Mouse (Mus musculus): ENCODE data around the gene Sass6.
"Not testable (repeated sequence)": the region's sequence is repeated elsewhere in the genome, so short reads cannot be mapped to it uniquely, and the experiment has no call there.

Sass6 gene

DNA sequence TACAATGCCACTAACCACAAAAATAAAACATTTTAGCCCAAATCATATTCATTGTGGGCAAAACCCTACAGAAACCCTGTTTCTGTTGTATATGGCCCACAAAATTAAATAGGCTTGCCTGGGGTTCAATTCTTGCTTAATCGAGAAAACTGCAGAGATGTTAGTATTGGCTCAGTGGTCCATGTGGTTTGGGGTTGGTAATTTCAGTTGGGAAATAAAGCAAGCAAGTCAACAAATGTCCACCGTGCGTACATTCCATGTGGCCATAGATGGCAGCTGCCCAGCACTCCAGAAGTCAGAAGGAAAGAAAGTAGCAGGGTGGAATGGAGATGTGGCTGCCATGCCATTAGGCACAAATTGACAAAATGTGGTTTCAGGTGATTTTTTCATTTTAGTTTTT lies 38.2 kb downstream of the Sass6 start:
- peak; percentile 54 for DNase-seq (ENCODE audit: low read depth)

DNA sequence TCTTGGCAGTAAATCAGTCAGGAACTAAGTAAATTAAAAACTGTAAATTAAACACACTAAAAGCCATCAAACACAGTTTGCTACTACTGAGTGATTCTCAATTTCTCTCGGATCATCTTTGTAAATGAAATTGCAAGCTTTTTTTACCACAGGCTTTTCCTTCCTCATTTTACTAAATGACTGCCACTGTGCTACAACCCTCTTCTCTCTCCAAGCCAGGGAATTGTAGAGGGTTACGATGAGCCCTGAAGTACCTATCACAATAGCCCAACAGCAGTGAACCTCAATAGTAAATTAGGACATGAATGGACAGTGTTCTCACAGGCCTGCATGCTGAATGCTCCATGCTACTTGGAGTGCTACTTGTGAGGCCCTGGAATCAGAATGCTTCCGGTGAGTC lies 39.3 kb downstream of the Sass6 start:
- DNase-seq (ENCODE audit: low read depth): no peak

DNA sequence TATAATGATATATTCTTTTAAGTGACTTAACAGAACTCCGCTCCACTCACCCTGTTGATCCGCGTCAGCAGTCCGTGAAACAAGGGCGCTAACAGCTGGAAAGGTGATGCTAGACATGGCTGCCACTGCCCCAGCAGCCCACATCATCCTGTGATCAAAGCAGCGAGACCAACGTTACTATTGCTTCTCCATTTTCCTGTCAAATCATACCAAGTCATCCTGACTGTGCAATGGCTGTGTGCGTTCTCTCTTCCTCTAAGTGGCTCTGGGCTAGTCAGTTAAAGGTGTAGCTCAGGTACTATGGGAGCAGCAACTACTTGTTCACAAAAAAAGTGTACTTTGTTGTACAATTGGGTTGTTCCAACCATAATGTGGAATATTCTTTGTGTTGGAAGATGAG lies 40.1 kb downstream of the Sass6 start:
- no peak for DNase-seq (ENCODE audit: low read depth)

DNA sequence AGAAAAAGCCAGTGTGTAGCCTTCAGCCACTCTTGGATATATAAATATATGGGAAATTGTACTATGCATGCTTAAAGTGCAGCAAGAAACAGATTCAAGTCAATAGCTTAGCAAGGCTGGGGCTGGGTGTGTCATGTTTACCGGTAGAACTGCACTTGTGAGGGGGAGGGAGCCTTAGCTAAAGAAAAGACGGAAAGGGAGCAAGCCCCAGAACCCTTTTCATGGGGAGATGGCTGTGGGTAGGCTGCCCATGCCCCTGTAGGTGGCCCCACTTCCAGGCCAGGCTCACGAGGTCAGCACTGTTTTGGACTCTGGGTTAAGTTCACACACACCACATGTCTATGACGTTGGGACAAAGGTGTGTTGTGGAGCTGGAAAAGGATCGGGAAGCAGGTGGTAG lies 41.0 kb downstream of the Sass6 start:
- no peak for DNase-seq (ENCODE audit: low read depth)

DNA sequence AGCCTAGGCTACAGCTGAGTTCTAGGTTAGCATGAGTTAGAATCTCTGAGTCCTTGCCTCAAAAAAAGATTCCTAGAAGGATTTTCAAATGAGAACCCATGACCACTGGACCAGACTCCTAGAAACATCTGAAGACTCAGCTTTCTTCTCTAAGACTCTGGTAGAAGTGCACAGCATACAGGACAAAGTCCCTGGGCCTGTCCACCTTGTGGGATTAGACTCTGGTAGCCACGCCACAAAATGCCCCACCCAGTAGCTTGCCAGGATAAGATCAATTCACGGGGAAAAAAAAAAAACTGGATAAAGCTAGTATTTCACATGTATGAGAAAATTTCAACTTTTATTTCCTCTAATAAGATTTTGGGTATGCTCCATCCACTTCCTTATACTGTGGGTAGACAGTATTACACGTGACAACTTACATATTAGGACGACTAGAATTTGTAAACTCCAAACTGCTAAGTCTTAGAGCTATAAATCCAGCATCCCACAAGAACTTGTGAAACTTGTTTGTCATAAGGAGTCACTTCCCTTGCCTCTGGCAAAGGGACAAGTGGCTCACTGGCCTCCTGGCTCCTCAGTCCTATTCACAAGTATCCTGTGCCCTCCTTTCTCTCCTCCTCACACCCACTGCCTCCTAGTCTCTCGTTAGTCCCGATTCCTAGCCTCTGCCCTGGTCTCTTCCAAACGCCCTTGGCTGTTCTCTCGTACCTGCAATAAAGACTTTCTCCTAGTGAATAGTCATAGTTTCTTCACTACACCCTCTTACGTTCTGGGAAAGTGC lies 43.1 kb downstream of the Sass6 start:
- no peak for DNase-seq (ENCODE audit: low read depth)

DNA sequence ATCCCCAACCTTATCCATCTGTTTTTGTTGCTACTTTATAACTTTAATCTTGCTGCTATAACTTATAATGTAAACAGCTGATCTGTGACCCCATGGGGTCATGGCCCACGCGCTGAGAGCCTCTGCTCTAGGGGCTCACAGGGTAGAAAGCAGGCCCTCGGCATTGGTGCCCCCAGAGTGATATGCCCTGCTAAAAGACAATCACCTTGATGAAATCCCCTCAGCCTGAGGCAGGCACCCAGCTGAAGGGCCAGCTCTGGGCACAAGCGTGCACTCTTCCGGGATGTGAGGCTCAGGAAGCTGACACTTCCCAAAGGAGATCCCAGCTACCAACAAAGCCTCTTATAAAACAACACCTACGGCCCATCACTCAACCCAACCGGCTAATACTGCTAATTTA lies 43.8 kb downstream of the Sass6 start:
- no peak for DNase-seq (ENCODE audit: low read depth)

DNA sequence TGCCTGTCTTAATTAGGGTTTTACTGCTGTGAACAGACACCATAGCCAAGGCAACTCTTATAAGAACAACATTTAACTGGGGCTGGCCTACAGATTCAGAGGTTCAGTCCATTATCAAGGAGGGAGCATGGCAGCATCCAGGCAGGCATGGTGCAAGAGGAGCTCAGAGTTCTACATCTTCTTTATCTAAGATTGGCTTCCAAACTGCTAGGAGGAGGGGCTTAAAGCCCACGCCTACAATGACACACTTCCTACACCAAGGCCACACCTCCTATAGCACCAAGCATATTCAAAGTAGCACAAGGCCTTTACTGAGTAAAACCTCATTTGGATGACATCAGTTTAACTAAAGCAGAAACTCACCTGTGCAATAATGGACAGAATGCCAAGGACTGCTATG lies 45.2 kb downstream of the Sass6 start:
- DNase-seq (ENCODE audit: low read depth): no peak

DNA sequence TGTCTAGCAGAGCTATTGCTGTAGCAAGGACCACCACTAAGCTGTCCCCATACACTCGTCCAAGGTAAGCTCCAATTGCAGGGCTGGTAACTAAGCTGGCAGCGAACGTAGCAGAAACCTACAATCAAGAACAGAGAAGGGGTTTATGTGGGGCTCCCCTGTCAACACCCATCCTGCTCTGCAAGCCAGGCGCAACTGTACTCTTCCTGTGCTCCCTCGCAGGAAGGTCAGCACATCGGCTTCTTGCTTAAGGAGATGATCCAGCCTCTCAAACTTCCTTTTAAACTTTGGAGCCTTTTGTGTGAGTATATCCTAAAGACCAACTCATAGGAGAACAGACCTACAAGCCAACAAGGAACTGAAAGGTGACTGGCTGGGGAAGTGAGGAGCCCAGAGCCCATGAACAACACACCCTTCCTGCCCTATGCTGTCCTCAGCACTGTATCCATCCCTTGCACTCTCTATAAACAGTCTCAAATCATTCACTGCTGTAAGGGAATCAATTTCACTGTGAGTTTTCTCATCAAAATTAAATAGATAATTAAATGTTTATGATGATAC lies 47.1 kb downstream of the Sass6 start:
- no peak for DNase-seq (ENCODE audit: low read depth)

DNA sequence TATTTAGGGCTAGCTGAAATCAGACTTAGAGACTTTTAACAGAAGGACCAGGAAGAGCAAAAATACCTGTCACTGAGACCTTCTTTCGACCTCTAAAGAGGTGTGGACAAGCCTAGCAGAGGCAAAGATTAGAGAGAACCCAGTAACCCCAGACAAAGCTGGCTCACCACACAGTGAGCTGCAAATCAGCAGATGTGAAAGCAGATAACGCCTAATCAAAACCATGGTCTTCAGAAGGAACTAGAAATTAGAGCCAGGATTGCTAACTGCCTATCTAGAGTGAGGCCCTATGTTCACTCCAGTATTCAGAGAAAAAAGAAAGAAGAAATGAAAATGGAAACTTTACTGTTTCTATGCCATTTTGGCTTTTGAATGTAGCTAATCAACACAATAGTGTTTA lies 47.6 kb downstream of the Sass6 start:
- DNase-seq (ENCODE audit: low read depth): no peak

DNA sequence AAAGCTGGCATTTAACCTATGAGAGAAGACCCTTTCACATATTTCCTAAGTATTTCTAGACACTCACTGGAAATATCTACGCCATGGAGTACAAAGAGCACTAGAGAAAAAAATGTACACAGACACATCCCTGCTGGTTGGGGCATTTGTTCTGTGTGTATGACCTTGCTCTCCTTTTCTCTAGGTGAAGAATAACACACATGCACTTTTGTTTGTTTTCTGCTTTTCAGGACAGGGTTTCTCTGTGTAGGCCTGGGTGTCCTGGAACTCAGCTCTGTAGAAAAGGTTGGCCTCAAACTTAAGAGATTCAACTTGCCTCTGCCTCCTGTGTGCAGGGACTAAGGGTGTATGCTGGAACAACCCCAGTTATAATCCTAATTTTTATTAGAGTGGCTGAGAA lies 51.6 kb downstream of the Sass6 start:
- DNase-seq (ENCODE audit: low read depth): no peak

DNA sequence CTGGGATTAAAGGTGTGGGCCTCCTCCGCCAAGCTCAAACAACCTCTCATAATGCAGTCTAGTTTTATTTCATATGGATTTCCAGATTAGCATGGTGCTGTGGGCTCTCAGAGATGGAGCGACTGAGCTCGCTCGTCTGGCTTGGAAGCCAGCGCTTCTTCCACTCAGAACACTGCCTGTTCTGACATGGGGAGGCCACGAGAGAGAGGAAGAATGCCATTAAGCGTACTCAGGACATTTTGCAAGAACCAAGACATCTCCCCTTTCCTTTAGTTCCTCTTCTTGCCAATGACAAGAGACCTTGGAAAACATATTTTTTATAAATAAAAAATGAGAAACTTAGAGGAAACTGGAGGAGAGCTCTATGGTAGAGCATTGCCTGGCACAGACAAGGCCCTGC lies 54.0 kb downstream of the Sass6 start:
- no peak for DNase-seq (ENCODE audit: low read depth)

DNA sequence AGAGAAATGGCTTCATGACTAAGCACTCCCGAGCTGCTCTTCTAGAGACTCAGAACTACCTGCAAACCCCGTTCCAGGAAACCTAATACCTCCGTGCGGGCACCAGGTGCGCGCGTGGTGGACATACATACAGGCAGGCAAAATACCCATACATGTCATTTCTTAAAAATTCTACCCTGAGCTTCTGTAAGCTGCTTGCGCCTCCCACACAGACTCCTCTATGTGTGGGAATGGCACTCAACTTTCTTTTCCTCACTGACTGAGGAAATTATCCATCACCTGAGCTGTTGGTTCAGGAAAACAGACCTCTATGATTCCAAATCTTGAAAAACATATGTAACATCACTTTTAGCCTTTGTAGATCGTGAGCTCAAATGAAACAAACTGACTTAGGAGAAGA lies 55.9 kb downstream of the Sass6 start:
- no peak for DNase-seq (ENCODE audit: low read depth)

DNA sequence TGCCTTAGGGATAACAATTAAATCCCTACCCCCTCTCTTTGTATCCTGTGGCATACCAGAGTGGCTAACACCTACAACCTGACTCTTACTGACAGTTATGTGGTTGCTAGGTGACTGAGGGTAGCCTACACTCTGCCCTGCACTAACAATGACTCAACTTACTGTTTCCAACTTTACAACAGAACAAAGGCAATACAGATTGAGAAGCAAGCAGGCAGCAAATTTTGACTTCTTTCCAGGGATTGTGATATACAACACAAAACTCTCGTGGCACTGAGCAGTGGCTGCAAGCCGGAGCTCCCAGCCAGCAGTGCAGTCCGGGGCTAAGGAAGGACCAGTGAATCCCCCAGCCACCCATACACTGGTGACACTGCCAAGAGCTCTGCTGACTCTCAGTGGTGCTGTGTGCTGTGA lies 57.3 kb downstream of the Sass6 start:
- peak; percentile 21 for DNase-seq (ENCODE audit: low read depth)

DNA sequence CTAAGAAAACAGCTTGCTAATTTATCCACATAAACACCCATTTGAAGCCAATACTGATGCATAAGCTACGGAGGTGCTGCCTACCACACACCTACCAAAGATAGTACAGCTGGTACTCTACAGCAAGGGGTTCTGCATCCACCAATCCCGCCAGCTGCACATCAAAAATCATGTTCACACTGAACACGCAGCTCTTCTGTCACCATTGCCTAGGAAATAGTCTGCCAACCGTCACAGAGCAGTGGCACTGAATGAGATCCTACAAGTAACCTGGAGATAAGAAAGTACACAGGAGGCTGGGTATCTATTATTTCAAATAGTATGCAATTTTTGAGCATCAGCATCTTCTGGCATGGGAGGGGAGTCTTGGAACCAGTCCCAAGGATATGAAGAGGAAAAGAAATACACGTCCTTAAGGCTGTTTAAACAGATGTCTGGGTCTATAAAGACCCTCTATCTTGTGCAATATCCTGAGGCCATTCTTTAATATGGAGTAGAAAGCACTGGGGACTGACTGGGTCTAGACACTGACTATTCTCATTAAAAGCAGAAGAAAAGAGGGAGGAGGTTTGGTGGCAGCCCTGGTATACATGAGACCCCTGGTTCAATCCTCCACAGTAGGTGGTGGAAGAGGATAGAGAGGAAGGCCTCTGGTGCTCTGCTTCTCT lies 58.6 kb downstream of the Sass6 start:
- DNase-seq (ENCODE audit: low read depth): no peak

DNA sequence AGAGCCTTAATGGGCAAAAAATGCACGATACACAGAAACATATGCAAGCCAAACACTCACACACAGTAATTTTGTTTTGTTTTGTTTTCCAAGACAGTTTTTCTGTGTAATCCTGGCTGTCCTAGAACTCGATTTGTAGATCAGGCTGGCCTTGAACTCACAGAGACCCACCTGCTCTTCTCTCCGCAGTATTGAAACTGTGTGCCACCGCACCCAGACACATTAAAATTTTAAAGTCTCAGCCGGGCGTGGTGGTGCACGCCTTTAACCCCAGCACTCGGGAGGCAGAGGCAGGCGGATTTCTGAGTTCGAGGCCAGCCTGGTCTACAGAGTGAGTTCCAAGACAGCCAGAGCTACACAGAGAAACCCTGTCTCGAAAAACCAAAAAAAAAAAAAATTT lies 59.3 kb downstream of the Sass6 start:
- not testable (repeated sequence) for DNase-seq (ENCODE audit: low read depth)

DNA sequence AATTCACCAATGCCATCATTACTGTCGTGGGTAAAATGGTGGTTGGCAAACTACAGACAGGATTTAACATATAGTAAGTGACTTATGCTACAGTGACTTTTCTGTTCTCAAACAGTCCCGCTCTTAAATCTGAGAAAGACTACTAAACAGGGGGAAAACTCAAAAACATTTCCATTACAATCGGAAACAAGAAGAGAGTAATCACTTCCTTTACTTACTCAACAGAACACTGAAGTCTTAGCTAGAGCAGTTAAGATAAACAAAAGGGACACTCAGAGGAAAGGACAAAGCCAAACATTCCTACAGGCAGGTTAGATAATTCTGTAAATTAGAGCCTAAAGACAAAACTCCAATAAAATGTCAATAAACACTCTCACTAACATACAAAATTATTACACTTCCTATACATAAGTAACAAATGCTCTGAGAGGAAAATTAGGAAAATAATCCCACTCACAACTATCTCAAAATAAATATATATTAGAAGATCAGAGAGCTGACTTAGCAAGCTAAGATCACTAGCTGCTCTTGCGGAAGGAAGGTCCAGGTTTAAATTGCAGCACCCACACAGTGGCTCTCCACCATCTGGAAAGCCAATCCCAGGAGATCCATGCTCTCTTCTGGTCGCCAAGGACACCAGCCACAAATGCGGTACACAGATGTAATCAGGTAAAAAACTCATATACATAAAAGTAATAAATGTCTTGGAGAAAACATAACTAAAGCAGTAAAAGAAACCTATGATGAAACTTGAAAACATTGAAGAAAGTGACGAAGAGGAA lies 61.6 kb downstream of the Sass6 start:
- no peak for DNase-seq (ENCODE audit: low read depth)

DNA sequence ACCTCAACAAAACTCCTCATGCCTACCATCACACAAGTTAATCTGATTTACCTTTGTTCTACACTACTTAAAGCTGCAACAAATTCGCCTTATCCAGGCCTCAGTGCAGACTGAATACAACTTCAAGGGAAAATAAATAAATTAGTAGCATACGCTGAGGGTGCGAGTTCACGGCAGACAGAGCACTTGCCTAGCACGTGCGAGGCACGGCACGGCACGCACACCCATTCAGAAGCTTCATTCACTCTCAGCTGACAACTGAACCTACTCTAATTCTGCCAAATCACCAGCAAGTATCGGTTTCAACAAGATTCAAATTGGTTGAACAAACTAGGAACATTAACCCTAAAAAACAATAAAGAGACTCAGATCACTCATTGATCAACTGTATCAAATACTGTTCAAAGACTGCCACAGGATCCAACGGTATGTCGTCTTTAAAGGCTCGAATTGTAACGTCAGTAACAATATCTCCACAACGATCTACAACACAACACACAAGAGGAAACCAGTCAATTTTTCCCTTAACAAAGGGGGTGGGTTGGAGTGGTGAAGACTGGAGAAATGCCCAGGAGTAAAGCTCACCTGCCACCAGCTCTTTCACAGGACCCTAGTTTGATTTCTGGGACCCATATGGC lies 64.3 kb downstream of the Sass6 start:
- no peak for DNase-seq (ENCODE audit: low read depth)

DNA sequence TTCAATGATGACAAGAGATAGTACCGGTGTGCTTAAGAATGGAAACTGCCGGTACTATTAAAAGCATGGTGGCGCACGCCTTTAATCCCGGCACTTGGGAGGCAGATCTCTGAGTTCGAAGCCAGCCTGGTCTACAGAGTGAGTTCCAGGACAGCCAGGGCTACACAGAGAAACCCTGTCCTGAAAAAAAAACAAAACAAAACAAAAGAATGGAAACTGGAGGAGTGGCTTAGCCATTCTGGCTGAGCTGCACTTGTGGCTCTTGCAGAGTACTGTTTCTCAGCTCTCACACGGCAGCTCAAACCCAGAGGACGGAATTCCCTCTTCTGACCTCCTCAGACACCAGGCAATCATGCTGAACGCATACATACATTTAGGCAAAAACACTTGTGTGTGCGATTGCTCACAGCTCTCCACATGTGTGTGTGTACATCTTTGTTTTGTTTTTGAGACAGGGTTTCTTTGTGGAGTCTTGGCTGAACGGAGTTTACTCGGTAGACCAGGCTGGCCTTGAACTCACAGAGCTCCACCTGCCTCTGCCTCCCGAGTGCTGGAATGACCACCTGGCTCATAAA lies 65.2 kb downstream of the Sass6 start:
- no peak for DNase-seq (ENCODE audit: low read depth)

DNA sequence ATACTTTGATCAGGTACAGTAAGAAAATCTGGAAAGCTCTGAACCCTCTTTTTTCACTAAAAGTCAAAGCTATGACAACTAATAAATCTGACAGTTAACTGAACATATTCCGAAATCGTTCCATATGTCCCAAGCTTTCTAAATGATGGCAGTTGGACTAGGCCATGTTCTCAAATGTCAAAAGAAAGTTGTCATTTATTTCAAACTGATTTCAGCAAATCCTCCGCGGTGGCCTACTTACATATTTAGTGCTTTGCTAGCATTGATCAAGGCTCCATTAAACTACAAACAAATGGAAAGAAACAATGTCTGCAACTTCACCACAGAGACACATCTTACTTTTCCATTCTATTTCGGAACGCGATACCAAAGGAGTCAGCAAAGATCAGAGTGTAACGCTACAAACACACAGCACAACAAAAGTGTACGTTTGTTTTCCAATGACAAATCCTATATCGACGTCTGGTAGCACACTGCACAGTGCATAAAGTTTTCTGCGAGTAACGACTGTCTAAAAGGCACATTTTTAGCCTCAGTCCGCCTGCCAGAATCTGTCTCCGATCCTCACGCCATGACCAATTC lies 66.6 kb downstream of the Sass6 start:
- DNase-seq (ENCODE audit: low read depth): peak; percentile 3

DNA sequence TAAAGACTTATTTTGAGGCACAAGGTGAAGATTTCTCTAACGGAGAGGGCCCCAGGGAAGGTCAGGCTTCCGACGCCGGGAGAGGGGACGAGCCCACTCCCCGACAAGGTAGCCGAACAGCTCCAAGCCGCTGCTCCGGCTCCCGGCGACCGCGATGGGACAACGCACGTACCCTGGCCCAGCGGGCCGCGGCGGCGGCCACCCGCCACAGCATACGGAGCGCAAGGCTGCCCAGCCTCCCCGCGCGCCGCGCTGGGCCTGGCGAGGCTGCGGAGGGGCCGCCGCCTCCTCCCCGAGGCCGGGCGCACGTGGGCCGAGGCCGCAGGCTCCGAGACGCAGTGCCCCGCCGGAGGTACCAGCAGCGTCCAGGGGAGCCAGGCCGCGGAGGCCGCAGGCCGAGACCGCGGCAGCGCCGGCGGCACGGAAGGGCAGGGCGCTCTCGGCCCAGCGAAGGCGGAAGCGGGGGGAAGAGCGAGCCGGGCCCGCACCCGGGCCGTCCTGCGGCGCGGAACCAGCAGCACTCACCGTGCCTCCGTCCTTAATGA lies 67.2 kb downstream of the Sass6 start:
- no peak for DNase-seq (ENCODE audit: low read depth)

DNA sequence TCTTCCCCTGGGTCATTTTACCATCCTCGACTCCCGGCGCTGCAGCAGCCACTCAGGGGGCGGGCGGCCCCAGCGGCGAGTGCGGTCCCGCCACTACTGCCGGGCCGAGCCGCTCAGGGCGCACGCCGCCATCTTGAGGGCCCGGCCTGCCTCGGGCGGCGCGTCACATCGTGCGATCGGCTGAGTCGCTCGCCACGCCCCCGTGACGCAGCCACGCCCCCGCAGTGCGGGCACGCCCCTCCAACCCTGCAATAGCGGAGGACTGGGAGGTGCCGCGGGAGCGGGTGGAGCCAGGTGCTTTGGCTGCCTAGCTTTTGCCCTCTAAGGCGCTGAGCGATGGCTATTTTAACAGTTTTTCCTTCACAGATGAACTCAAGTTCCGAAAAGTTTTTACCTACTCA lies 67.7 kb downstream of the Sass6 start, which contains the start of gene Mfsd14a:
TSS of gene Mfsd14a (minus strand) at position 215 of the 401 bp plus-strand sequence.
- peak; percentile 90 for DNase-seq (ENCODE audit: low read depth)
